Mouse (Mus musculus) layer of hippocampus, adult 2 months (tissue): ENCODE results near the gene Kdm8. TPM values are rescaled to one million over a fixed set of nuclear protein-coding genes. Genes with fewer than 3 reads are reported as not detected.

Source experiments
- DNase-seq, 2 experiments: peaks; one replicate each; pipeline ENCODE4 v3.0.0; 2022; ENCODE audit warnings: low spot score in 2 of 2
- H3K27ac ChIP-seq: fragments of 200-600 bp; 2 replicates; pipeline ENCODE4 v1.8.1; 2022
- H3K4me3 ChIP-seq: fragments of 200-600 bp; 2 replicates; pipeline ENCODE4 v1.8.1; 2022; ENCODE audit warnings: mild to moderate bottlenecking
- CTCF ChIP-seq: fragments of 200-600 bp; conservative IDR thresholded peaks from 2 replicates; pipeline ENCODE4 v1.8.1; 2022; ENCODE audit warnings: antibody characterized with exemption, mild to moderate bottlenecking, moderate library complexity
- total RNA-seq, 2 experiments: library from RNA; stranded (reverse); gene quantifications; 2 replicates each; pipeline ENCODE4 v1.2.3; 2021

The Kdm8 gene
- total RNA-seq, 2 experiments from 2014 or later, result 3.8 to 4.5 TPM

DNA sequence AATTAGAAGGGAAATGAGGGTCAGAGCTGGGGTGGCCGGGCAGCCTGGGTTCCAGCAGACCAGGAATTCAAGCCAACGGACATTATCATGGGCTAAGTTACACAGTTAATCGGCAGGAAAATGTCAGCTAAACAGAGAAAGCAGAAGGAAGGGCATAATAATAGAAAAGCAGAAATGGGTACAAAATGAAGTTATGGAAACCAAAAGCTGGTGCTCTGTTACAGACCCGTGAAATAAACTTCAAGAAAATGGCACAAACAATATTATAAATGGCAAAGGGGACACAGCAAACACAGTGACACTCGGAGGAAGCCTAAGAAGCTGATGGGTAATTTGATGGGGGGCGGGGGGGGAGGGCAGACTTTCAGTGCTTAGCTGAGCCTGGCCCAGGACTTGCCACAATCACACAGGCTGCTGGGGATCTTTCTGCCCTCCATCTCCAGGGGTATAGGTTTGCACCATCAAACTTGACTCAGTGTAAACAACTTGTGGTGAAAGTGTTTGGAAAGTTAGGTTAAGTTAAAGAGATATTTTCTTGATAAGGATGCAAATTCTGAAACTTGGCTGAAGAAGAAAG, 51.5 kb downstream of the Kdm8 start:
- no peak overlapping the region for H3K27ac ChIP-seq
- DNase-seq, result no peak

DNA sequence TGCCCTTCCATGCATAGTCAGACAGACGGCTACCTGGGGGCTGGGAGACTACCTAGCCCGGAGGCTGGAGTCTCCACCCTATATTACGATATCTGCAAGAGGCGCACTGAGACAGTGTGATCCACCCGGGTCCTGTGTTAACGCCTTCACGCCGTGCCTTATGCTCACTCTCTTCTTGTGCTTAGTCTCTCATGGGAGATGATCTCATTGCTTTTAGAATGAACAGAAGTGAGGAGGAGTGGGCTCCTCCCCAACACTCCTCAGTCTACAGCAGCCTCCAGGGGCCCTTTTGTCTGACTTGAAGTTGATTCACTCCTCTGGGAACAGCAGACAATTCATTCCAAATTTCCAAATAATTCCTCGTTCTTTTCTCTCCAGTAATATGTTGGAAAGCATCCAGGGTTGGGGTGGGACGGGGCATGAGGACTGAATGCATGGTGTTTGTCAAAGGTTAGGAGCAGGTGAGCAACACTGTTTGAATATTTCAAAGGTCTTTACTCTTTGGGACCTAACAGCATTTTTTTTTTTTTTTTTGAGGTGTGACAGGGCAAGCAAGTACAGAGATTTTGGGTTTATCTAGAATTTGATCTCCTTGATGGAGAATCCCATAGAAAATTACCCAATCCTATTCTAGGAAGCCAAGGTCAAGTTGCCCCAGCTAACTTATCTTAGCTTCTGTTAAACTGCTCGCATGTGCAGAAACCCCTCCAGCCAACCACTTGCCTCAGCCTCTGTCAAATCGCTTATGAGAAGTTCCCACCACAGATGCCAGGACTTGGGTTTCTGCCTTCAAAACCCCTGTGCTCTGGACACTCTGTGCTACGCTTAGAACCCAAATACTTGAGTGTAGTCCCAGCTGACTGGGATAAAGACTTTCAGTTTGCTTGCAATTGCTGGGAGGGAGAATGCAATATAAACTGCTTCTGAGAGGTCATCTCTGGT, 55.7 kb downstream of the Kdm8 start:
- H3K4me3 ChIP-seq, result no peak overlapping the region
- peak; percentile 32 to 70 for DNase-seq
- no peak for TF ChIP-seq CTCF
- H3K27ac ChIP-seq, result 0 out of 2 replicates have a peak overlapping the region, but pooled peaks have one; percentile 57

More for the DNA sequence above, 51.5 kb downstream of the Kdm8 start:
- H3K4me3 ChIP-seq, result no peak overlapping the region
- TF ChIP-seq CTCF, result no peak

DNA sequence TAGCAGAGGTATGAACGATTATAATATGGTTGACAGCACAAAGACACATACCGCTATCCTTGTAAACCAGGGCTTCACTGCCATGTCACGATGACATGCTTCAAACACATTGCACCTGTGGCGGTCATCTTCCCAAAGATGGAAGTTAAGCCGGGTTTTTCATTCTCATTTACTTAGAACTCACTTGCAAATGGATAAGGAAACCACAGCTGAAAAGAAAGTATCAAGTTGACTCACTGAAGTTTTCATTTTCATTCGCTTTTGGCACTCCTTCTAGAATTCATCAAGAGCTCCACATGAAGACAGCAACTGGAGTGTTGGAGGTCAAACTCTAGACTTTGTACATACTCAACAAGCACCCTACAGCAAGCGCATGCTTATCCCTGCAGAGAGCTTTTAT, 56.4 kb downstream of the Kdm8 start:
- no peak overlapping the region for H3K27ac ChIP-seq
- no peak for DNase-seq
- no peak for TF ChIP-seq CTCF
- no peak overlapping the region for H3K4me3 ChIP-seq

DNA sequence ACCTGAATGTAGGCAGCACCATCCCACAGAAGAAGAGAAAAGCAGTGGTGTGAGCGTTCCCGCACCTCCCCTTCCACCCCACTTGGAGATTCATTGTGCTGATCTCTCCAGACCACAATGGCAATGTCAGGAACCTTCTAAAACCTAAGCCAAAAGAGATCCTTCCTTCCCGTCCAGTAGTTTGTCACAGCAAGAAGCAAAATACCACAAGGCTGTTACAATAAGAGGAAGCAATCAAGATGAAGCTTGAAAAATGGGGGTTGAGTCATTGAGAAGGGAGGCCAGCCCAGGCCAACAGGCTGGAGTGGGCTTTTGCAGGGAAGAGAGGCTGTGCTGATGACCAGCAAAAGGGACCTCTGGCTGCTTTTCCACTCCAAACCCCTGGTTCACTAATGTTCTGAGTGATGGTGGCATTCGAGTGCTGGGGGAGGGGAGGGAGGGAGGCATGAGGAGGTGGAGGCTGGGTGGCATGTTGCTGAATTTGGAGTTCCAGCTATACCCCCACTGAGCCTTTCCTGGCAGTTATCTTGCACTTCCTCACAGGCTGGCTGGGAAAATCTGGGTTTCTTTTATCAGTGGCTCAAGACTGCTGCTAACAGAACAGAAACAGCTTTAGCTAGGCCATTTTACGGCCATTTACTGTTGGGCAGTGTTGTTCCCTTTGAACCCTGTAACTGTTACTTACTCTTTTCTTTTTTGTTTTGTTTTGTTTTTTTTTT, 59.1 kb downstream of the Kdm8 start:
- Histone ChIP-seq H3K4me3 (no peak overlapping the region), H3K27ac (no peak overlapping the region)
- TF ChIP-seq CTCF, result no peak
- DNase-seq, result no peak

DNA sequence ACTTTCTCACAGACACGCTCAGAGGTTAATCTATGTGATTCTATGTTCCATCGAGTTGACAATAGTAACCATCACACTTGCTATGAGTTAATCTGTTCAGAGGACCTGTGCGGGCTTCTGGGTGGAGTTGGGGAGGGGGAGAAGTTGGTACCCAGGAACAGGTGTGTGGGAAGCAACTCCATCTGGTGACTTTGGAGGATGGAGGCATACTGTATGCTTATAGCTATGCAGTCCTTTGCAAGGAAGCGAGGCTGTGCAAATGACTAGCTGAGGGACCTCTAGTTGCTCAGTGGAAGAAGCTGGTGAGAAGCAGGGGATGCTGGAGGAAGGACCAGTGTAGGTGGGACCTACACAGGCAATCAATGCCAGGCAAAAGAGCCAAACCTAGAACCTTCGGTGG, 60.1 kb downstream of the Kdm8 start:
- TF ChIP-seq CTCF, result no peak
- peak; percentile 18 to 33 for DNase-seq
- H3K27ac ChIP-seq, result no peak overlapping the region

DNA sequence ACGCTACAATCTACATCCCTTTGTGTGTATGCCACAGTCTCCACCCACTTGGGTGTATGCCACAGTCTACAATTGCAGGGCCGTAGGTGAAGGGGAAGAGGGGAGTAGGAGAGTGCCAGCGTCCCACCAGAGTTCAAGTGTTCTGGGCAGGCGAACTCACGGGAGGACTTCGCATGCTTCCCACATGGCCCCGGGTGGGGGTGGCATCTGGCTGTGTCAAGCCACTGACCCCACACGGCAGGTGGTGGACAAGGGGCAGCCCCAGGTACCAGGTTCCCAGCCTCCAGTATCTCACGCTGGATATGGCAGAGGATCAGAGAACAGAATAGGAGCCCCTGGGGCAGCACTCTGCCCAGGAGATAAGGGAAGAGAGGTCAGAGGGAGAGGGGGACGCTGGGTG, 61.1 kb downstream of the Kdm8 start:
- no peak for DNase-seq
- TF ChIP-seq CTCF, result no peak
- Histone ChIP-seq H3K4me3 (no peak overlapping the region), H3K27ac (no peak overlapping the region)

More for the DNA sequence above, 60.1 kb downstream of the Kdm8 start:
- no peak overlapping the region for H3K4me3 ChIP-seq

DNA sequence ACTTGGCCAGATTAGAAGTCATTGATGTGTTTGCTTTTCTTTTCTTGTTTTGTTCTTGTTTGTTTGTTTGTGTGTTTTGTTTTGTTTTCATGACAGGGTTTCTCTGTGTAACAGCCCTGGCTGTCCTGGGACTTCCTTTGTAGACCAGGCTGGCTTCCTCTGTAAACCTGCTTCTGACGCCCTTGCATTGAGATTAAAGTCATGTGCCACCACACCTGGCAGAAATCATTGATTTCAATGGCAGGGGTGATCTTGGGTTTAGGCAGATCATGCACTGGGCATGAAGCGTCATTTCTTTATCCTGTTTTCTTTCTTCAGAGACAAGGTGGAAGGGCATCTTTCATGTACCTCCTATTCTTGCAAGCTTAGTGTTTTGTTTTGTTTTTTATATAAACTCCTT, 62.8 kb downstream of the Kdm8 start:
- Histone ChIP-seq H3K27ac (no peak overlapping the region), H3K4me3 (no peak overlapping the region)
- no peak for DNase-seq
- TF ChIP-seq CTCF, result no peak

DNA sequence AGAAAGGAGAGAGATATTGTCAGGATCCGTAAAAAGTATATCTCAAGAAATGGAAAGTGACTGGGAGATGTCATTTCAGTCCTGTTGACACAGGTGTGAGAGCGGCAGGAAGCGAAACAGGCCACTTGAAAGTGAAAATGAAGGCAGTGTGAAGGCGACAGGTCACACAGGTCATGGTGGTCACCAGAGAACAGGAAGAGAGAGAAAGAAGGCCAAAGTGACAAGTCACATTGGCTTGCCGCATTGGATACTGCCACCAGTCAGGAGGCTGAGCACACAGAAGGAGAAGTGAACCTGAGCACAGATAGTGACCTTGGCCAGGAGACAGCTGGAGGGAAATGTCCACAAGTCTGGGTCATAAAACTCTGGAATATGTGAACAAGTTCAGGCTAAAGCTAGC, 67.0 kb downstream of the Kdm8 start:
- Histone ChIP-seq H3K27ac (no peak overlapping the region), H3K4me3 (no peak overlapping the region)
- no peak for DNase-seq
- no peak for TF ChIP-seq CTCF

DNA sequence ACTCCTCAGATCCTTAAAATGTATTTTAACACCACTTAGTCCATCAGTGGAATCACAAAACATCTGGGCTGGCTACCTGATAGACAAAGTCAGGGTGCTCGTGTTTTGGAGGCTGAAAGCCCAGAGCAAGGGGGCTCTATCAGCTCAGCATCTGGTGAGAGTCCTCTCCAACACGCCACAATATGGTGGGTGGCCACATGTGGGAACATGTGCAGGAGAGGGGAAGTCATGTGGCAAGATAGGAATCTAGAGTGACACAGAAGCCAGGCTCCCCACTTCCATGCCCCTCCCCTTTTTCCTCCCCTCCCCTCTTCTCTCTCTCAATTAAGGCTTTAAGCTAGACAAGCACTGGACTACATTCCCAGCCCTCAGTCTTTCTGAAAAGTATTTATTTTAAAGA, 67.4 kb downstream of the Kdm8 start:
- no peak for DNase-seq
- TF ChIP-seq CTCF, result no peak
- H3K4me3 ChIP-seq, result no peak overlapping the region
- no peak overlapping the region for H3K27ac ChIP-seq

Other genes starting within 250 kb of the Kdm8 start
- gene Nsmce1, start 46.9 kb downstream of the Kdm8 start, total RNA-seq, result 10 to 100 TPM; 16.0 to 16.4 TPM
- 1 to 10 TPM; 3.2 to 3.9 TPM for gene Il4ra, start 107.4 kb downstream of the Kdm8 start, total RNA-seq
- under 1 TPM; 0.98 to 1.00 TPM for gene Il21r, start 158.8 kb downstream of the Kdm8 start, total RNA-seq